Mouse (Mus musculus) liver, embryonic 11.5 days (tissue): ENCODE results near the gene Nat8f5. TPM values are rescaled to one million over a fixed set of nuclear protein-coding genes. Genes with fewer than 3 reads are reported as not detected.
"Not testable (repeated sequence)": the region's sequence is repeated elsewhere in the genome, so short reads cannot be mapped to it uniquely, and the experiment has no call there.

ENCODE experiments used
- ATAC-seq: fragments of 200-750 bp; cut with Nextera tagmentation; replicated peaks from 2 replicates; pipeline ENCODE4 v1.8.0; 2017; ENCODE audit warnings: moderate number of reproducible peaks, mild to moderate bottlenecking, moderate TSS enrichment, moderate library complexity; ENCODE audit not compliant: low FRiP score
- DNase-seq: peaks from one replicate; pipeline ENCODE4 v3.0.0-alpha.2; 2017; ENCODE audit warnings: low spot score
- H3K27ac ChIP-seq: fragments of 300-500 bp; sonication (generic); 2 replicates; pipeline ENCODE4 v1.5.1; 2014; ENCODE audit warnings: mild to moderate bottlenecking, low read depth, low read length, control low read depth
- H3K27me3 ChIP-seq: fragments of 300-500 bp; sonication (generic); replicated peaks from 2 replicates; pipeline ENCODE4 v1.6.1; 2014; ENCODE audit warnings: low read length, mixed read lengths; ENCODE audit not compliant: control insufficient read depth, insufficient read depth
- H3K36me3 ChIP-seq: fragments of 300-500 bp; sonication (generic); 2 replicates; pipeline ENCODE4 v1.6.1; 2014; ENCODE audit warnings: mild to moderate bottlenecking, low read length, moderate library complexity, mixed read lengths; ENCODE audit not compliant: control insufficient read depth, insufficient read depth
- H3K4me1 ChIP-seq: fragments of 300-500 bp; sonication (generic); replicated peaks from 2 replicates; pipeline ENCODE4 v1.6.1; 2014; ENCODE audit warnings: low read length, mixed read lengths; ENCODE audit not compliant: control insufficient read depth, insufficient read depth
- H3K4me2 ChIP-seq: fragments of 300-500 bp; sonication (generic); 2 replicates; pipeline ENCODE4 v1.6.1; 2014; ENCODE audit warnings: mild to moderate bottlenecking, control low read depth, moderate library complexity
- H3K4me3 ChIP-seq: fragments of 300-500 bp; sonication (generic); 2 replicates; pipeline ENCODE4 v1.5.1; 2014; ENCODE audit warnings: low read depth, low read length, control low read depth
- H3K9ac ChIP-seq: fragments of 300-500 bp; sonication (generic); 2 replicates; pipeline ENCODE4 v1.6.1; 2014; ENCODE audit warnings: low read depth, low read length, control low read depth
- H3K9me3 ChIP-seq: fragments of 300-500 bp; sonication (generic); 2 replicates; pipeline ENCODE4 v1.6.1; 2016; ENCODE audit warnings: low read length, inconsistent platforms, mixed read lengths; ENCODE audit not compliant: control insufficient read depth
- WGBS: fragments of 180-500 bp; shearing (Covaris S2); extraction: QIAGEN DNeasy Blood & Tissue Kit; methylation state at CpG from one replicate; pipeline ENCODE4 v1.1.7; 2014; 5-methylcytosine and 5-hydroxymethylcytosine counted together
- microRNA-seq: library from miRNA; unstranded; fragments of <30 nt; microRNA quantifications from one replicate; pipeline ENCODE4, GENCODE M21; 2017; ENCODE audit warnings: borderline number of aligned reads
- polyA plus RNA-seq: library from polyadenylated mRNA; unstranded; fragments of >200 nt; fragmentation: Nextera tagmentation; extraction: Ambion mirVana; gene quantifications from 2 replicates; pipeline ENCODE4 v1.2.1, GENCODE M21; 2014

The Nat8f5 gene
- polyA plus RNA-seq, 1 experiment from 2014 or later = not detected

DNA sequence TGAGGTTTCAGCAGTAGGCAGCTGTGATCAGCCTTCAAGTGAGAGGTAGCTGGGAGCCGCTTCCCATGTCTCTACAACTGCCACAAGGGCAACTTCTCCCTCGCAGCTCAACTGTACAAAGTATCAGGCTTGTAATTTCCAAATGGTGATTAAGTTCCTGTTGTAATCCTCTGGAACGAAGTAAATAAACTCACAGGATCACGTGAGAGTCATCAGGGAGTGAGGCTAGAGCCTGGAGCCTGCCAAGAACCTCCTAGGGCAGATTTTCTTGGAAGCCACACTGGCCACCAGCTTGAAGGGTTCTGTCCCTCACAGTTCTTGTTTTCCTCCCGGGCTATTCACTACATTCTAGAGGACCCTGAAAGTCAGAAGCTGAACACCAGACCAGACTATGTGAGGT, 17.6 kb downstream of the Nat8f5 start:
- not testable (repeated sequence) for H3K4me2 ChIP-seq, DNase-seq, H3K9ac ChIP-seq, H3K27me3 ChIP-seq, H3K4me3 ChIP-seq, ATAC-seq, H3K36me3 ChIP-seq, H3K4me1 ChIP-seq, H3K9me3 ChIP-seq, H3K27ac ChIP-seq
- 61% methylated on average over 5 of the region's 5 CpGs for WGBS

Small RNA genes within 50 kb of the gene (microRNA-seq; reads per million reads assigned to microRNA genes)
- gene Mir6375 = not detected

Other genes with a start within 250 kb of the Nat8f5 start
- 6.0 and 6.3 TPM in 2 replicates for gene Alms1, start 233.4 kb downstream of the Nat8f5 start, polyA plus RNA-seq
- gene Nat8f7, start 107.8 kb downstream of the Nat8f5 start, polyA plus RNA-seq = not detected in 2 replicates
- gene Nat8f3, start 55.2 kb downstream of the Nat8f5 start, polyA plus RNA-seq = 0.14 TPM in 1 of 2 replicates, not detected in the other
- not detected in 2 replicates for gene Nat8f6, start within 50 bp of the Nat8f5 start, polyA plus RNA-seq
- not detected in 2 replicates for gene Nat8, start 11.1 kb upstream of the Nat8f5 start, polyA plus RNA-seq
- not detected in 2 replicates for gene Nat8f2, start 48.2 kb upstream of the Nat8f5 start, polyA plus RNA-seq
- 1.9 TPM in 2 replicates for gene Nat8f4, start 83.9 kb upstream of the Nat8f5 start, polyA plus RNA-seq
- gene Tprkb, start 90.9 kb upstream of the Nat8f5 start, polyA plus RNA-seq = 37.1 and 38.4 TPM in 2 replicates
- gene Nat8f1, start 94.7 kb upstream of the Nat8f5 start, polyA plus RNA-seq = 5.2 and 6.8 TPM in 2 replicates
- gene Dusp11, start 140.7 kb upstream of the Nat8f5 start, polyA plus RNA-seq = 58.7 and 59.9 TPM in 2 replicates
- not detected in 2 replicates for gene Figla, start 195.2 kb upstream of the Nat8f5 start, polyA plus RNA-seq
- gene Add2, start 207.7 kb upstream of the Nat8f5 start, polyA plus RNA-seq = 66.5 and 73.2 TPM in 2 replicates